Mouse (Mus musculus) spleen, adult 2 months (tissue): ENCODE results near the gene Ruvbl2.
"Not testable (repeated sequence)": the region's sequence is repeated elsewhere in the genome, so short reads cannot be mapped to it uniquely, and the experiment has no call there.

Experiments used
- CTCF ChIP-seq: fragments of 200-500 bp; IDR thresholded peaks from 2 replicates; pipeline ENCODE4 v1.5.1; 2011; ENCODE audit warnings: mild to moderate bottlenecking, inconsistent platforms; ENCODE audit not compliant: insufficient read depth, insufficient read length, insufficient replicate concordance; ENCODE audit errors: extremely low read depth
- POLR2A ChIP-seq: fragments of 200-500 bp; IDR thresholded peaks from 2 replicates; pipeline ENCODE4 v1.6.1; 2011; ENCODE audit warnings: low read depth, low read length, inconsistent platforms

DNA sequence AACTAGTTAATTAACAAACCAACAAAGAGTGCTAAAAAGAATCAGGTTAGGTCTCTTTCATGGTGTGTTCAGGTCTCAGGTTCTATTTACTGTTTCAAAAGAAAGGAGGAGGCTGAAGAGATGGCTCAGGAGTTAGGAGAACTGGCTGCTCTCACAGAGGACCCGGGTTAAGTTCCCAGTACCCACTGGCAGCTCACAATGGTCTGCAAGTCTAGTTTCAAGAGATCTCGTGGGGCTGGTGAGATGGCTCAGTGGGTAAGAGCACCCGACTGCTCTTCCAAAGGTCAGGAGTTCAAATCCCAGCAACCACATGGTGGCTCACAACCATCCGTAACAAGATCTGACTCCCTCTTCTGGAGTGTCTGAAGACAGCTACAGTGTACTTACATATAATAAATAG lies 42.4 kb upstream of the Ruvbl2 start:
- not testable (repeated sequence) for TF ChIP-seq CTCF, POLR2A
